Mouse (Mus musculus): ENCODE results near the gene Gnao1.

The Gnao1 gene

GRCm38 (mm10) chr8:93940542-93941423 lies 131.0 kb downstream of the Gnao1 start:
- DNase-seq (ENCODE audit: low read depth, low spot score) = peak; percentile 64

GRCm38 (mm10) chr8:93941636-93942054 lies 131.9 kb downstream of the Gnao1 start:
- no peak for DNase-seq (ENCODE audit: low read depth, low spot score)

- DNase-seq (ENCODE audit: low read depth, low spot score) = no peak
These were observed 136.0 kb downstream of the Gnao1 start for GRCm38 (mm10) chr8:93945781-93946180.

GRCm38 (mm10) chr8:93946397-93946796 lies 136.6 kb downstream of the Gnao1 start:
- no peak for DNase-seq (ENCODE audit: low read depth, low spot score)

GRCm38 (mm10) chr8:93950133-93950532 lies 140.4 kb downstream of the Gnao1 start:
- no peak for DNase-seq (ENCODE audit: low read depth, low spot score)

- DNase-seq (ENCODE audit: low read depth, low spot score) = no peak
These were observed 142.7 kb downstream of the Gnao1 start for GRCm38 (mm10) chr8:93952511-93952910.

GRCm38 (mm10) chr8:93958402-93958801 lies 148.6 kb downstream of the Gnao1 start:
- no peak for DNase-seq (ENCODE audit: low read depth, low spot score)

- DNase-seq (ENCODE audit: low read depth, low spot score) = no peak
These were observed 151.1 kb downstream of the Gnao1 start for GRCm38 (mm10) chr8:93960909-93961308.

GRCm38 (mm10) chr8:93968293-93968692 lies 158.5 kb downstream of the Gnao1 start:
- DNase-seq (ENCODE audit: low read depth, low spot score) = no peak

- DNase-seq (ENCODE audit: low read depth, low spot score) = no peak
These were observed 160.0 kb downstream of the Gnao1 start for GRCm38 (mm10) chr8:93969626-93970340.

GRCm38 (mm10) chr8:93971451-93971850 lies 161.7 kb downstream of the Gnao1 start:
- DNase-seq (ENCODE audit: low read depth, low spot score) = no peak

- no peak for DNase-seq (ENCODE audit: low read depth, low spot score)
These were observed 162.4 kb downstream of the Gnao1 start for GRCm38 (mm10) chr8:93972211-93972610.

GRCm38 (mm10) chr8:93972971-93973734 lies 163.4 kb downstream of the Gnao1 start:
- peak; percentile 77 for DNase-seq (ENCODE audit: low read depth, low spot score)

GRCm38 (mm10) chr8:93973831-93974375 lies 164.1 kb downstream of the Gnao1 start:
- no peak for DNase-seq (ENCODE audit: low read depth, low spot score)

GRCm38 (mm10) chr8:93974602-93975186 lies 164.9 kb downstream of the Gnao1 start:
- no peak for DNase-seq (ENCODE audit: low read depth, low spot score)

GRCm38 (mm10) chr8:93975358-93975757 lies 165.6 kb downstream of the Gnao1 start:
- no peak for DNase-seq (ENCODE audit: low read depth, low spot score)

GRCm38 (mm10) chr8:93976446-93977211 lies 166.9 kb downstream of the Gnao1 start:
- no peak for DNase-seq (ENCODE audit: low read depth, low spot score)

GRCm38 (mm10) chr8:93980141-93980540 lies 170.4 kb downstream of the Gnao1 start:
- DNase-seq (ENCODE audit: low read depth, low spot score) = no peak

GRCm38 (mm10) chr8:93981679-93982215 lies 172.0 kb downstream of the Gnao1 start:
- DNase-seq (ENCODE audit: low read depth, low spot score) = no peak

- DNase-seq (ENCODE audit: low read depth, low spot score) = no peak
These were observed 174.1 kb downstream of the Gnao1 start for GRCm38 (mm10) chr8:93983827-93984226.

Measured in telencephalon, adult 2 months (tissue).